Mouse (Mus musculus) embryo, embryonic 9.5 days (tissue): ENCODE results near the gene Omt2b.
"Not testable (repeated sequence)": the region's sequence is repeated elsewhere in the genome, so short reads cannot be mapped to it uniquely, and the experiment has no call there.

Experiments
- DNase-seq: peaks from one replicate; pipeline ENCODE4 v3.0.0-alpha.2; 2017; ENCODE audit errors: extremely low spot score

Gene Omt2b

DNA sequence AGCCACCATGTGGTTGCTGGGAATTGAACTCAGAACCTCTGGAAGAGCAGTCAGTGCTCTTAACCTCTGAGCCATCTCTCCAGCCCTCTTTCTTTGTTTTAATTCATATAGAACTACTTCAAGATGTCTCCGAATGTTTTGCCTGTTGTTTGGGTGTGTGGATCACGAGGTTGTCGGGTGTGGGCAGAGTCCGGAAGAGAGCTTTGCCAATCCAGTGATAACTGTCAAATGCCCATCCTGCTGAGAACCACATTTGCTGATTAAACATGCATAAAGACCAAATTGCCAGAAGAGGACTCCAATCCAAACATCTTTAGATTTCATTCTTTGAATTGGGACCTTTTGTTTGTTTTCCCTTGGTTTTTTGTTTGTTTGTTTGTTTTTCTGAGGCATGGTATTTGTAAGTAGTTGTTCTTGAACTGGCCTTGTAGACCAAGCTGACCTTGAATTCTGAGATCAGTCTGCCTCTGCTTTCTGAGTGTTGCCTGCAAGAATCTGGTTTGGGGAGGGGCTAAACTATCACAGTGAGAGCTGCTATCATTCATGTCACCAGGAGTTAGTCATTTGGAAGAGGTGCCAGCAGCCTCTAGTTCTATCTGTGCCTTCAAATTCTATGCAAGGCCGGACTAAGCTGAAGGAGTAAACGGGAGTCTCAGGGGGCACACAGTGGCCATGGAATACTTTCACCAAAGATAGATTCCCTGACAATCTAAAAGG lies 24.3 kb downstream of the Omt2b start:
- DNase-seq, result no peak

DNA sequence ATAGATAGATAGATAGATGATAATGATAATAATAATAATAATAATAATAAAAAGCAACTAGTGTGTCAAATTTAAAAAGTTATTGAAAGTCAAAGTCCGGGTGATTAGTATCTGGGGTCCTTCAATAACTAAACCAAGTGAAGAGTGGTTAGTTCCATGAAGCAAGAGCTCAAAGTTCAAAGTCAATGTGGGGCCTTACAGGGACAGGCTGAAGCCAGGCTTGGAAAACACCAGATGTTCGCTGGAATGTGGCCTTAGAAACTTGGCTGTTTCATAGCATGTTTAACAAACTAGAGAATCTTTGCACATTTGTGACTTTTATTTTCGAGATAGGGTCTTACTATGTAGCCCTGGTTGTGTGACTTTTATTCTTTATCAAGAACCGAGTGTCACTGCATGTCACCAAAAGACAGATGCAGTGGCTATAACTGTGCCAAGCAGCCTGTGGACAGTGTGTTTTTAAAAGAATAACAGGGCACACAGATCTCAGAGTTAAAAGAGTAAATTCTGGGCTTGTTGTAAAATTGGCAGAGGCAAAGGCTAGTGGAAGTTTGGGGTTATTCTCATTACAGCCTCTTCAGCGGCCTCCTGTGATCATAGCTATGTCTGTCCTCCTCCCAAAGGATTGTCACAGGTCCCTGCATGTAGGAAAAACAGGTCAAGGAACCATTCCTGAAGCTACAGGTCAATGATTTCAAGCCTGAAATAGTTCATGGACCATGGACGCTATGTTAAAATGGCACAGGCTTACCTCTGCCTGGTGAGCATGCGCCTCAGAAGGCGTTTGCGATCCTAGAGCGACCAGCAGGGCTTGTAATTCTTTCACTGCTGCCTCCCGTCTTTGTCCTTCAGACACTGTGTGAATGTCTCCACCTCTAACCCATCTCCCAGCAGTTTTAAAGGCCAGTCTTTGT lies 27.5 kb downstream of the Omt2b start:
- DNase-seq, result no peak

DNA sequence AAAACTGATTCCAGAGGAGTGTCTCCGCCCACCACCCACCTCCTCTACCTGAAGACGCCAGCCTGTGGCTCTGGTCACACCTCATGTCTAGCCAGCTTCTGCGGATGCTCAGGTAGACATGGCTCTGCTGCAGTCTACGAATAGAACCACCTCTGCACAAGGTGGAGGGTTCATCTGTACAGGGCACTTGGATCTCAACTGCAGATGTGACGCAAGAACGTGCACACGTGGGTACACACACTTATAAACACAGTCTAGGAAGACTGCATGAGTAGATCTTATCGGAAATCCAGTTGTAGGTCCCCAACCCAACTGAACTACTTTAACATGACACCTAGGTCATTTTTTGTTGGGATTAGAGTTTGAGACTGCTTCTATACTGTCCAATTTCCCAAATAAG lies 28.2 kb downstream of the Omt2b start, which contains the start of gene Gsta2:
TSS of gene Gsta2 (minus strand) at position 178 of the 400 bp plus-strand sequence.
- DNase-seq, result no peak

DNA sequence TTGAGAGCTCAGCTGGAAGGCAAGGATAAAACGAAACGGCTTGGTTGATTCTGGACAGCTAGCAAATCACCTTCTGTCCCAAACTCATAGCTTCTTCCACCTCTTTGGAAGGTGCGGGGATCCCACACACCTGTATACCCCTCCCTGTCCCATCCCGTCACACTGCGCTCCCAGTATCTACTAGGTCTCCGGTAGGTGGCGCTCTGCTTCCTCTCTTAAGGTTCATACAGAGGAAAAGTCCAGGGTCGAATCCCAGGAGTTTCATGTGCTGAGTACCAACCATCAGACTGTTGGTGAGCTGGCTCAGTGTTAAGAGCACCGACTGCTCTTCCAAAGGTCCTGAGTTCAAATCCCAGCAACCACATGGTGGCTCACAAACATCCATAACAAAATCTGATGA lies 30.7 kb downstream of the Omt2b start:
- DNase-seq, result peak; percentile 70

DNA sequence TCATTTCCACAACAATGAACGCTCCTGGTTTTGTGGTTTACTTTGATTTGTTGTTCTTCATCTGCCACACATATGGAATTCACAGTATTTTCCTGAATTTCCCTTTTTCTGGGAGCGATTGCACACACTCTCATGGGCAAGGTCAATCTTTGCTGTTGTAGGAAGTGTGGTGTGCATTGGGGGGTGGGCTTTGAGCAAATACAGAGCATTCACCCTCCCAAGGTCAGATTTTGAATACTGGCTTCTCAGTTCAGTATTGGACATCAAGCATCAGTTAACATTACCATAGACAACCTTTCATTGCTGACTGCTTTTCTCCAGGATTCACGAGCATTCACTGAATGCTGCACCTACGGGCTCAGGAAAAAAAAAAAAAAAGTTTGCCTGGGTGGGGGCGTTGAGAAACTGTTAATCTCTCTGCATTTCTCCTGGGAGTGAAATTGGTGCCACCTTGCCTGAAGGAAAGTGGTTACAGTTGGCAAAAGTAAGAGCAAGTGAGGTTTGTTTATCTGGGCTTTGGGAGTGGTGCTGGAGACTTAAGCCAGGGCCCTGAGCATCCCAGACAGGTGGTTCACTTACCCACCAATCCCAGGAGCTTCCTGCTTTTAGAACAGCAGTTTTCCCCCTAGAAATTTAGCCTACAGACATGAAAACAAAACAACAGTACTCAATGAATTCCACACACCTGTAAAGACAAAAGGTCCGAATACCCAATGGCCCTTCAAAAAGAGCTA lies 32.5 kb downstream of the Omt2b start:
- no peak for DNase-seq

DNA sequence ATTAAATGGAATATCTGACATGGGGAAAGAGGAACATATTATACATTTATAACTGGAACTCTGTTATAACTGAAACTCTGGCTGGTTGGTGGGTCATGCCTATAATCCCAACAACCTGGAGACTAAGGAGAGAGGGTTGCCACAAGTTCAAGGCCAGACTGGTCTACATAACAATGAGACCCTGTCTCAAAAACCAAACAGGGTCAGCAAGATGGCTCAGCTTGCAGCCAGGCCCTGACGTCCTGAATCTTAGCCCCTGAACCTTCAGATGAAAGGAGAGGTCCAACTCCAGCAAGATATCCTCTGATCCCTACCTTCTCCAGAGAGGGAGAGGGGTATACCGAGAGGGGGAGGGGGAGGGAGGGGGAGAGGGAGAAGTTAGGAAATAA lies 33.1 kb downstream of the Omt2b start:
- no peak for DNase-seq

DNA sequence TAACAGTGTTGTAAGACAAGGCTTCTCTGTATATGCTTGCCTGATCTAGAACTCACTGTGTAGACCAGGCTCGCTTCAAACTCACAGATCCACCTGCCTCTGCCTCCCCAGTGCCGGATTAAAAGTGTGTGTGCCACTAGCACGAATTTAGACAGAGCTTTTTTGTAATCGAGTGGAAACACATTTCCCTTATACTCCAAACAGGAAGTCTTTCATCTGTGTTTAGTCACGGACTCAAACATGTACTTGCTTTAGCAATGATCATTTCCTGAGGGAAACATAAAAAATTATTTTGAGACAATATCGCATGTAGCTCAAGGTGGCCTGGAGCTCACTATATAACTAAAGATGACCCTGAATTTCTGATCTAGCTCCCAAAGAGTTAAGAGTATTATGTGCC lies 36.0 kb downstream of the Omt2b start:
- no peak for DNase-seq

DNA sequence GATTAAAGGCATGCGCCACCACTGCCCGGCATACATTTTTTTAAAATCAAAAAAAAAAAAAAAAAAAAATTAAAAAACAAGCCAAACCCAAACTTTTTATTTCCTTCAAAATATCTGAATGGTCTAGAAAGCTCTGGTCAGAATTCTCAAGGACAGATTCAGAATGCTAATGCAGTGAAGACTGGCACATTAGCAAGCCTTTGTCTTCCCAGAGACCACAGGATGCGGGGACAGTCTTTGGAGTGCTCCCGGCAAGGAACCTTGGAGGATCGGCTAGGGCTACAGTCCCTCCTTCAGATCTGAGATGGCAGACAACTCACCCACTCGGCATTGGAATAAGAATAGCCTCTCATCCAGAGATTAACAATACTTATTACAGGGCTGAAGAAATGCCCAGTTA lies 37.3 kb downstream of the Omt2b start:
- no peak for DNase-seq

DNA sequence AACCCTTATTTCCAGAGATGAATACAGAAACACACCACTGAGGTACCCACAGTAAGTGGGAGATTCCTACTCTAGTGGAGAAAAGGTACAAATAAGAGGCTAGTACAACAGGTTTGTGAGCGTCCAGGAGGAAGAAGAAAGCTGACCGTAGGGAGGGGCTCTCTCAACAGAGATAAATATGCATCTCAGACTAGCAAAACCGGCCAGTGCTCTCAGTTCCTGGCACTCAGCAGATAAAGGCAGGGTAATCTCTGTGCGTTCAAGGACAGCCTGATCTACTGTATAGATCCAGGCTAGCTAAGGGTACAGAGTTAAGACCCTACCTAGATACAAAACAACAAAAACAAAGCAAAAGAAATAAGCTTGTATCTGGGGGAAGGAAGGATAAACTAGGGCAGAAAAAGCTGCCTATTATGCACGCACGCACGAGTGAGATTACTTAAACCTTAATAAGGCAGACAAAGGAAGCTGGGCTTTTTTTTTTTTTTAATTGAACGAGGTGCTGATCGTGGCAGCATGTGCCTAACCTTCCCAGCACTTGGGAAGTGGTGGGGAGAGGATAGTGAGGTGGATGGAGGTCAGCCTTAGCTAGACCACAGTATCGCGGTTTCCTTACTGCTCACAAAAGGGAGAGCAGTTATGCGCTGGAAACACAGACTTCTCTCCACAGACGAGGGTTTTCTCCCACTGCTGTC lies 38.6 kb downstream of the Omt2b start:
- DNase-seq, result no peak

DNA sequence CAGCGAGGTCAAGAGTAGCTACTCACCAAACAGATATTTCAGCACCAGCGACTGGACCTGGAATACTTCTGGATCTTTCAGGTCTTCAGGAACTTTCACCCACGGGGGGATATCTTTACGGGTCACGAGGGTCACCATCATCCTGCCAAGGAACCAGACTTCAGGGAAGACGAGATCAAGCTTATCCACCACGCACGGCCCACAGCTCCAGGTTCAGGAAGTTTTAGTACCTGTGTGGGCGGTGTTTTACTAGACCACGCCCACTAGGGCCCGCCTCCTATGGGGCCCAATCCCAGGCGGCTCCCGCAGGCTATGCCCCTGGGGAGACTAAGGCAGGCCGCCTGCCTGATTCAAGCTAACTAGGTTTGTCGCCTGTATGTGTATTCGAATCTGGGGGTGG lies 40.6 kb downstream of the Omt2b start, which contains the start of gene Dppa5a:
TSS of gene Dppa5a (minus strand) at position 219 of the 400 bp plus-strand sequence.
- not testable (repeated sequence) for DNase-seq

DNA sequence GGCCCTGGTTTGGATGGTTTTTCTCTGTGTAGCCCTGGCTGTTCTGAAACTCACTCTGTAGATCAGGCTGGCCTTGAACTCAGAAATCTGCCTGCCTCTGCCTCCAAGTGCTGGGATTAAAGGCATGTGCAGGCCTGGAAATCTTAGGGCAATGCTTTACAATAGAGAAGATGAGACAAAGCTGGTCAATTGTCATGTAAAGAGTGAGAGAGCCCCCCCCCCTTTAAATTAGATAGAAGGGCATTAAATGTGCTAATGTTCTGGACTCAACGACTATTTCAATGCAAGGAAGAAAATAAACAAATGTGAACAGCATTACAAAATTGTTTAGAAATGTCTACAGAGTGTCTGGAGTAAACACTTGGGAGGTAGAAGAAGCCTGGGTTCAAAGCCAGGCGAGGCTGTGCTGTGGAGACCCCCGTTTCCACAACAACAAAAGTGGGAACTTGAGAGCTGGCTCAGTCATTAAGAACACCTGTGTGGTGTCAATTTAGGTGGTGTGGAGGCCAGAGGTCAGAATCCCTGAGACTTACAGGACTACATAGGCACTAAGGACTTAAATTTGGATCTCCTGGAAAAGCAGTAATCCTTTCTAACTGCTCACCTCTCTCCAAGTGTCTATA lies 41.4 kb downstream of the Omt2b start:
- DNase-seq, result no peak

DNA sequence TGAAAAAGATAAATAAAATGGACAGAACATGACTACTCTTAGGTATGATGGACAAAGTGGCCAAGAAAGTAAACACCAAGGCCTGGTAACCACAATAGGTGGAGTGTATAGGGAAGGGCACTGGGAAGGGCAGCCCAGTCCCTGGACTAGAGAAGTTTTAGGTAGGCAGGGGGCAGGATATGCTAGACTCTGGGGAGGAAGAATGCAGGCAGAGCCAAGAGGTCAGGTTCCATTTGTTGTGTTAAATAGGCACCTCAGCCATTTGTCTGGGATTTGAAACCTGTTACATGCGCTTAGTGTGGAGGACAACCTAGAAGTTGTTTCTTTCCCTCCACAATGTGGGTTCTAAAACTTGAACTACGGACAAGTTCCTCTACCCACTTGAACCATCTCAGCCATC lies 42.0 kb downstream of the Omt2b start:
- DNase-seq, result no peak

DNA sequence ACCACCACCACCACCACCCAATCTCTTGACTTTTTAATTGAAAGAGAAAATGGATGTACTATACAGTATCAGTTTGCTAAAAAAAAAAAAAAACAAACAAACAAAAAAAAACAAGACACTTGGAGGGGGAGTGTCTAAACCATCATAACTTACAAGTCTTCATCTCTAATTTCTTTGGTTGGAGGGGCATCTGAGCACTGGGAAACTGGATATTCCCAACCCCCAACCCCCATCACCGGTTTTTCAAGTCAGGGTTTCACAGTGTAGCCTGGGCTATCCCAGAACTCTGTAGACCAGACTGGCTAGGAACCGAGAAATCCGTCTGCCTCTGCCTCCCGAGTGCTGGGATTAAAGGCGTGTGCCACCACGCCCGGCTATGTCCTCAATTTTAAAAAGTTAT lies 42.4 kb downstream of the Omt2b start:
- DNase-seq, result no peak

DNA sequence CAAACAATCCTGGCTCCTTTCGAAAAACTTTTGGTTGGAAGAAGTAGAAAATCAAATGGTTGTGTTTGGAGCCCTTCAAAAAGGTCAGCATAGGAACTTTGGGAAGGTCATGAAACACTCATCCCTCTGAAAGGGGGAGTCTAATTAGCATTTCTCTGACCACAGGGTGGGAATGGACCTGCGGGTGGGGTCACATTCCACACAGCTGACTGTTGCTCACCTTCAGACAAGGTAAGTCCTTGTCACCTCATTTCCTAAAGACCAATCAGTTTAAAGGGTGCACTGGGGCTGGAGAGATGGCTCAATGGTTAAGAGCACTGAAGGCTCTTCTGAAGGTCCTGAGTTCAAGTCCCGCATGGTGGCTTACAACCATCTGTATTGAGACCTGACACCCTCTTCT lies 44.1 kb downstream of the Omt2b start:
- DNase-seq, result no peak

DNA sequence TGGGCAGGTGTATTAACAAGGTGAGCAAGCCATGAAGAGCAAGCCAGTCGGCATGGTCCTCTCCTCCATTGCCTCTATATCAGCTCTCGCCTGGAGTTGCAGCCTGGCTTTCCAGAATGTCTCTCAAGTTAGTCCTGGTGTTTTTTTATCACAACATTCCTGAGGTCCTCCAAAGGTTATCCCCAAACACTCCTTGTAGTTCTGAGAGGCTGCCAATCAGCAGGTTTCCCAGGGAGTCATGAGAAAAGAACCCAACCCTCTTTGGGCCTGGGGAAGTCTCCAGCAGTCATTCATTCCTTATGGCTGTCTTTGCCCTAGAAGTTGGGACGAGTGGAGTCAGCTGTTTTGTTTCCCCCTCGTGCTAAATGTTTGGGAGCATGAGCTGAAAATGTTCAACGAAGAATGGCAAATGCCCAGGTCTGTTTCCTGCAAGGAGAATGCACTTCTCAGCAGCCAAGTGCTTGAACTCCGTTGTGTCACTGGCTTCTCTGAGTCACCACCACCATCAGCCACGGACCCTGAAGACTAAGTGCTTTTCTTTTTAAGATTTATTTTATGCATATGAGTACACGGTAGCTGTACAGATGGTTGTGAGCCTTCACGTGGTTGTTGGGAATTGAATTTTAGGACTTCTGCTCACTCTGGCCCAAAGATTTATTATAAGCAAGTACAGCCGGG lies 45.6 kb downstream of the Omt2b start:
- DNase-seq, result no peak

DNA sequence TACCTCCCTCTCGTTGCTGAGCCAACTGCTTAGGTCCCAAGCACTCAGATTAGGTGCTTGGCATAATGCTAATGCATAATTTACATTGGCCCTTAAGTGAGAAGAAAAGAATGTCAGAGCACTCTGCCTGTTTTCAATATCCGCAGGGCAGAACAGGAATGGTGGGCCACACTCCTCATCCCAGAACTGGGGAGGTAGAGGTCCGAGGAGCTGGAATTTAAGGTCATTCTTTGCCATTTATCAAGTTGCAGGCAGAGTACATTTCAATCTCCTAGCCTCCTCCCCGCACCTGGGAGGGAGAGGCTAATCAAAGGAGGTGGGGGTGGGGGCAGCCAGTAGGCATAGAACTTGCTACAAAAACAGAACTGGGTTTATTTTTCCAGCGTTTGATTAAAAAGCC lies 47.0 kb downstream of the Omt2b start:
- no peak for DNase-seq

DNA sequence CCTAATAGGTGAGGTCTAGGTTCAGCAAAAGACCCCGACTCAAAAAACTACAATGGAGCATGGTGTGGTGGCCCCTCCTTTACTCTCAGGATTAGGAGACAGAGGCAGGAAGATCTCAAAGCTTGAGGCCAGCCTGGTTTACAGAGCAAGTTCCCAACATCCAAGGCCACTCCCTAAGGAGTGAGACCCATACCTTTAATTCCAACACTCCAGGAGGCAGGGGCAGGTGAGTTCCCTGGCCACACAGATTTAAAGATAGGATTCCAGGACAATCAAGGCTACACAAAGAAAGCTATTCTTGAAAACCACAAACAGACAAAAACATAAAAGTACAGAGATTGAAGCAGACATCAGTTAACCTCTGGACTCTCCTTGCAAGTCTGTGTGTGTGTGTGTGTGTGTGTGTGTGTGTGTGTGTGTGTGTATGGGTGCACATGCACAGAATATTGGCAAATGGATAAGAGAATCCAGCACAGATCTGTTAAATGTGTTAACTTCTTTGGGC lies 47.5 kb downstream of the Omt2b start:
- no peak for DNase-seq

DNA sequence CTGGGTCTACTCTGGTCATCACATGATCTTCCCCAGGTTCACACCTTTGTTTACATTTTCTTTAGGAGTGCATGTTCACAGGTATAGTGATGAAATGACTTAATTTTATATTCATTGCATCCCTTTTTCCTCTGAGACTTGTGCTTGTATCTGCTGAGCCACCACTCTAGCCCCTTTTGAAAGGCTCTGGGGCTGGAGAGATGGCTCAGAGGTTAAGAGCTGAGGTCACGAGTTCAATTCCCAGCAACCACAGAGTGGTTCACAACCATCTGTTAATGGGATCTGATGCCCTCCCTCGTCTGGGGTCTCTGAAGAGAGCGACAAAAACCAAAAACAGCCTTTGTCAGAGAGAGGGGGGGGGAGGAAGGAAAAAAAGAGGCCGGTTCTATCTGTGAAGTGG lies 48.1 kb downstream of the Omt2b start:
- DNase-seq, result no peak

DNA sequence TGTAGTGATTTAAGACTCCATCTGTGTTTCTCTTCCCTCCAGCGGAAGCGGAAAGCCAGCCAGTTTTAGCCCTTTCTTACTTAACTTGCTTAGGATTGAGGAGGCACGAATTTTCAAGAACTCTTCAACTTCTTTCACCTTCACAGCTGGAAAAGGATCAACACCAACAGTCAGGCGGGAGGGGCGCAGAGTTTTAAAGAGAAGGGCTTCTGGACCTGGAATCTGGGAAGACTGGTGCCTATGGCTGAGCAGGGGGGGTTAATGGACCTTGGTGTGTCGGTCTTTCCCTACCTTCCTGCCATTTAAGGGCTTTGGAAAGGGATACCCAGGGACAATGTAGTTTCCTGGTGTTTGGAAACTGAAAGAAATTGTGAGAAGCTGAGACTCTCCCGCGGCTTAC lies 50.2 kb downstream of the Omt2b start:
- DNase-seq, result no peak

DNA sequence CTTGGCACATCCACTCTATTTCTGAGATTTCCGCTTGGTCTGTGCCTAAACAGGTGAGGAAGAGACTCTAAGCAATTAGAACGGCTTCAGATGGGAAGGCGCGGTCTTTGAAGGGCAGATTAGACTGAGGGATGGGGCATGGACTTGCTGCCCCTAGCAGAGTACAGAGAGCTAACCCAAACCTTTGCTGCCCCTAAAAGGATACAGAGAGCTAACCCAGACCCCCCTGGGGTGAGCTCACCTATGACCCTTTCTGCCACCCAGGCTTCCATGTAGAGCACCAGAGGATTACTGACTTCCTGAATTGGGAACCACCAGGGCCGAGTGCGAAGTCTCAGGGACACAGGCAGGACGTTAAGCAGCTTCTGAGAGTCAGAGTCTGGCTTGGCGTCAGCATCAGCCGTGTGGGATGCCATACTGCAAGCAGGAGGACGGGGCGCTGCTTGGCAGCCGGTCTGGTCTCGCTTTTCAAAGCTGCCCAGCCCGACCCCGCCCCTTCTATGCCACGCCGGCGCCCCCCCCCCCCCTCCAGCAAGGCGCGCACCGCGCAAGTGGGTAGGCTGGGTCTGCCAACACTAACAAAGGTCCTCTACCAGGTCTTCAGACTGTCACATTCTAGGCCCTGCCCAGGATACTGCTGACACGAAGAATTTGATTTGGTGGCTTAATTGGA lies 50.9 kb downstream of the Omt2b start, which contains the start of gene Ooep:
TSS of gene Ooep (minus strand) at position 613 of the 673 bp plus-strand sequence.
- peak; percentile 46 for DNase-seq
